Mouse (Mus musculus) embryonic facial prominence, embryonic 13.5 days (tissue): ENCODE data around the gene Ror1. TPM values are rescaled to one million over a fixed set of nuclear protein-coding genes. Genes with fewer than 3 reads are reported as not detected.

ENCODE experiments used
- ATAC-seq: fragments of 200-750 bp; cut with Nextera tagmentation; 2 replicates; pipeline ENCODE4 v1.8.0; 2017; ENCODE audit warnings: low read depth; ENCODE audit not compliant: insufficient number of reproducible peaks, insufficient read depth, low FRiP score, low TSS enrichment
- H3K27ac ChIP-seq: fragments of 300-500 bp; sonication (generic); 2 replicates; pipeline ENCODE4 v1.5.1; 2015; ENCODE audit warnings: moderate library complexity, mild to moderate bottlenecking, inconsistent platforms
- H3K27me3 ChIP-seq: fragments of 300-500 bp; sonication (generic); 2 replicates; pipeline ENCODE4 v1.6.1; 2015; ENCODE audit warnings: mild to moderate bottlenecking, inconsistent platforms
- H3K36me3 ChIP-seq: fragments of 300-500 bp; sonication (generic); 2 replicates; pipeline ENCODE4 v1.6.1; 2015; ENCODE audit warnings: mild to moderate bottlenecking, inconsistent platforms
- H3K4me1 ChIP-seq: fragments of 300-500 bp; sonication (generic); 2 replicates; pipeline ENCODE4 v1.6.1; 2015; ENCODE audit warnings: inconsistent platforms
- H3K4me2 ChIP-seq: fragments of 300-500 bp; sonication (generic); 2 replicates; pipeline ENCODE4 v1.6.1; 2015; ENCODE audit warnings: moderate library complexity, mild to moderate bottlenecking, inconsistent platforms
- H3K4me3 ChIP-seq: fragments of 300-500 bp; sonication (generic); 2 replicates; pipeline ENCODE4 v1.5.1; 2015; ENCODE audit warnings: mild to moderate bottlenecking, inconsistent platforms
- H3K9ac ChIP-seq: fragments of 300-500 bp; sonication (generic); 2 replicates; pipeline ENCODE4 v1.6.1; 2015; ENCODE audit warnings: mild to moderate bottlenecking, inconsistent platforms
- H3K9me3 ChIP-seq: fragments of 300-500 bp; sonication (generic); 2 replicates; pipeline ENCODE4 v1.6.1; 2016; ENCODE audit warnings: inconsistent platforms
- WGBS: fragments of 180-500 bp; shearing (Covaris S2); methylation state at CpG from one replicate; pipeline ENCODE4 v1.1.7; 2015; ENCODE audit warnings: mixed read lengths; 5-methylcytosine and 5-hydroxymethylcytosine counted together
- polyA plus RNA-seq: library from polyadenylated mRNA; unstranded; fragments of >200 nt; fragmentation: Nextera tagmentation; extraction: Ambion mirVana; gene quantifications from 2 replicates; pipeline ENCODE4 v1.2.1, GENCODE M21; 2015

Ror1 gene
- polyA plus RNA-seq, 1 experiment from 2014 or later = 10.7 TPM

GRCm38 (mm10) chr4:100194136-100194535, 98.5 kb downstream of the Ror1 start:
- ATAC-seq = no peak
- no peak overlapping the region for H3K4me2 ChIP-seq
- 68% methylated on average over 3 of the region's 3 CpGs for WGBS
- no peaks in the 10 kb centered on the region for H3K27me3 ChIP-seq
- peaks cover 10% of the 10 kb centered on the region for H3K4me1 ChIP-seq
- H3K9ac ChIP-seq = no peak overlapping the region
- no peak overlapping the region for H3K4me3 ChIP-seq
- no peaks in the 10 kb centered on the region for H3K9me3 ChIP-seq
- H3K36me3 ChIP-seq = no peaks in the 10 kb centered on the region
- H3K27ac ChIP-seq = no peak overlapping the region

- no peak overlapping the region for H3K27ac ChIP-seq
- no peak for ATAC-seq
- no peak overlapping the region for H3K4me2 ChIP-seq
- H3K9ac ChIP-seq = no peak overlapping the region
- 85% methylated on average over 5 of the region's 5 CpGs for WGBS
- no peak overlapping the region for H3K4me3 ChIP-seq
- H3K4me1 ChIP-seq = peaks cover 16% of the 10 kb centered on the region
- H3K9me3 ChIP-seq = no peaks in the 10 kb centered on the region
- no peaks in the 10 kb centered on the region for H3K36me3 ChIP-seq
- H3K27me3 ChIP-seq = no peaks in the 10 kb centered on the region
These were observed 100.7 kb downstream of the Ror1 start for GRCm38 (mm10) chr4:100196255-100196793.

GRCm38 (mm10) chr4:100198275-100198674, 102.7 kb downstream of the Ror1 start:
- no peaks in the 10 kb centered on the region for H3K9me3 ChIP-seq
- no peak overlapping the region for H3K4me3 ChIP-seq
- H3K36me3 ChIP-seq = no peaks in the 10 kb centered on the region
- no peaks in the 10 kb centered on the region for H3K27me3 ChIP-seq
- no peak overlapping the region for H3K4me2 ChIP-seq
- H3K27ac ChIP-seq = no peak overlapping the region
- no peak overlapping the region for H3K9ac ChIP-seq
- ATAC-seq = no peak
- 61% methylated on average over 2 of the region's 2 CpGs for WGBS
- H3K4me1 ChIP-seq = peaks cover 25% of the 10 kb centered on the region

- no peaks in the 10 kb centered on the region for H3K27me3 ChIP-seq
- H3K9me3 ChIP-seq = no peaks in the 10 kb centered on the region
- no peaks in the 10 kb centered on the region for H3K36me3 ChIP-seq
- no peak for ATAC-seq
- no peak overlapping the region for H3K27ac ChIP-seq
- H3K9ac ChIP-seq = no peak overlapping the region
- no peak overlapping the region for H3K4me3 ChIP-seq
- 24% methylated on average over 2 of the region's 2 CpGs for WGBS
- H3K4me1 ChIP-seq = peaks cover 29% of the 10 kb centered on the region
- H3K4me2 ChIP-seq = no peak overlapping the region
These were observed 105.7 kb downstream of the Ror1 start for GRCm38 (mm10) chr4:100201322-100201721.

- no peak overlapping the region for H3K9ac ChIP-seq
- no peak overlapping the region for H3K4me3 ChIP-seq
- no peak for ATAC-seq
- no peak overlapping the region for H3K4me2 ChIP-seq
- no peaks in the 10 kb centered on the region for H3K27me3 ChIP-seq
- H3K4me1 ChIP-seq = peaks cover 29% of the 10 kb centered on the region
- H3K36me3 ChIP-seq = no peaks in the 10 kb centered on the region
- WGBS = 55% methylated on average over 5 of the region's 5 CpGs
- H3K9me3 ChIP-seq = no peaks in the 10 kb centered on the region
- no peak overlapping the region for H3K27ac ChIP-seq
These were observed 107.5 kb downstream of the Ror1 start for GRCm38 (mm10) chr4:100203066-100203465.

- Histone ChIP-seq H3K4me1 (peaks cover 24% of the 10 kb centered on the region), H3K9ac (no peak overlapping the region), H3K4me2 (no peak overlapping the region), H3K27ac (peak overlapping the region; percentile 69; the same call in 1 of the 2 replicates), H3K4me3 (no peak overlapping the region), H3K36me3 (no peaks in the 10 kb centered on the region), H3K9me3 (no peaks in the 10 kb centered on the region), H3K27me3 (no peaks in the 10 kb centered on the region)
- WGBS = 26% methylated on average over 5 of the region's 5 CpGs
- ATAC-seq = peak; percentile 62; the same call in 1 of the 2 replicates
These were observed 108.1 kb downstream of the Ror1 start for GRCm38 (mm10) chr4:100203688-100204087.

GRCm38 (mm10) chr4:100204381-100204780, 108.8 kb downstream of the Ror1 start:
- Histone ChIP-seq H3K4me1 (peaks cover 24% of the 10 kb centered on the region), H3K9me3 (no peaks in the 10 kb centered on the region), H3K4me3 (no peak overlapping the region), H3K27me3 (no peaks in the 10 kb centered on the region), H3K27ac (peak overlapping the region; percentile 66), H3K9ac (no peak overlapping the region), H3K4me2 (peak overlapping the region; percentile 43), H3K36me3 (no peaks in the 10 kb centered on the region)
- no peak for ATAC-seq
- WGBS = 24% methylated on average over 12 of the region's 12 CpGs

- Histone ChIP-seq H3K4me3 (no peak overlapping the region), H3K36me3 (no peaks in the 10 kb centered on the region), H3K4me2 (no peak overlapping the region), H3K9me3 (no peaks in the 10 kb centered on the region), H3K27me3 (no peaks in the 10 kb centered on the region), H3K9ac (no peak overlapping the region), H3K27ac (no peak overlapping the region), H3K4me1 (peaks cover 11% of the 10 kb centered on the region)
- no peak for ATAC-seq
- WGBS = 70% methylated on average over 4 of the region's 4 CpGs
These were observed 112.5 kb downstream of the Ror1 start for GRCm38 (mm10) chr4:100208081-100208480.

- H3K27ac ChIP-seq = no peak overlapping the region
These were observed 113.5 kb downstream of the Ror1 start for GRCm38 (mm10) chr4:100209106-100209505.

GRCm38 (mm10) chr4:100211331-100211730, 115.7 kb downstream of the Ror1 start:
- H3K27ac ChIP-seq = no peak overlapping the region
- H3K4me2 ChIP-seq = no peak overlapping the region
- no peak overlapping the region for H3K4me3 ChIP-seq
- H3K27me3 ChIP-seq = no peaks in the 10 kb centered on the region
- no peaks in the 10 kb centered on the region; the same call in 1 of the 2 replicates for H3K4me1 ChIP-seq
- no peaks in the 10 kb centered on the region for H3K36me3 ChIP-seq
- no peak for ATAC-seq
- WGBS = 78% methylated on average over 4 of the region's 4 CpGs
- H3K9me3 ChIP-seq = no peaks in the 10 kb centered on the region
- no peak overlapping the region for H3K9ac ChIP-seq

More at GRCm38 (mm10) chr4:100209106-100209505, 113.5 kb downstream of the Ror1 start:
- no peak for ATAC-seq
- Histone ChIP-seq H3K36me3 (no peaks in the 10 kb centered on the region), H3K9ac (no peak overlapping the region), H3K4me2 (no peak overlapping the region), H3K4me1 (peaks cover 3% of the 10 kb centered on the region), H3K9me3 (no peaks in the 10 kb centered on the region), H3K4me3 (no peak overlapping the region), H3K27me3 (no peaks in the 10 kb centered on the region)
- whole genome bisulfite sequencing = 81% methylated on average over 4 of the region's 4 CpGs

- Histone ChIP-seq H3K9me3 (no peaks in the 10 kb centered on the region), H3K4me3 (no peak overlapping the region), H3K36me3 (no peaks in the 10 kb centered on the region), H3K4me2 (no peak overlapping the region), H3K9ac (no peak overlapping the region), H3K27ac (no peak overlapping the region), H3K27me3 (no peaks in the 10 kb centered on the region), H3K4me1 (peaks cover 5% of the 10 kb centered on the region; the same call in 1 of the 2 replicates)
- ATAC-seq = no peak
- 63% methylated on average over 13 of the region's 13 CpGs for WGBS
These were observed 119.0 kb downstream of the Ror1 start for GRCm38 (mm10) chr4:100214324-100215215.

- 78% methylated on average over 3 of the region's 3 CpGs for WGBS
- no peak overlapping the region for H3K4me2 ChIP-seq
- no peaks in the 10 kb centered on the region for H3K27me3 ChIP-seq
- H3K4me1 ChIP-seq = peaks cover 5% of the 10 kb centered on the region; the same call in 1 of the 2 replicates
- H3K9me3 ChIP-seq = no peaks in the 10 kb centered on the region
- H3K36me3 ChIP-seq = no peaks in the 10 kb centered on the region
- H3K27ac ChIP-seq = no peak overlapping the region
- no peak for ATAC-seq
- H3K9ac ChIP-seq = no peak overlapping the region
- H3K4me3 ChIP-seq = no peak overlapping the region
These were observed 121.0 kb downstream of the Ror1 start for GRCm38 (mm10) chr4:100216587-100216986.
